Mouse (Mus musculus) cerebellum, adult 18-20 months (tissue): ENCODE measurements around the gene Spag7.

Source experiments
- DNase-seq, 2 experiments: peaks; one replicate each; pipeline ENCODE4 v3.0.0; 2021

The Spag7 gene

DNA sequence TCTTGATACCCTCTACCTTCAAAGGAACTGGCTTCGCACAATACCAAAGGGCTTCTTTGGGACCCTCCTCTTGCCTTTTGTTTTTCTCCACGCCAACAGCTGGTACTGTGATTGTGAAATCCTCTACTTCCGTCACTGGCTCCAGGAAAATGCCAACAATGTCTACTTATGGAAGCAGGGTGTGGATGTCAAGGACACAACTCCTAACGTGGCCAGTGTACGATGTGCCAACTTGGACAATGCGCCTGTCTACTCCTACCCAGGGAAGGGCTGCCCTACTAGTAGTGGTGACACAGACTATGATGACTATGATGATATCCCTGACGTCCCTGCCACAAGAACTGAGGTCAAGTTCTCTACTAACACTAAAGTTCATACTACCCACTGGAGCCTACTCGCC is 29.2 kb downstream of the Spag7 start:
- DNase-seq, result no peak

DNA sequence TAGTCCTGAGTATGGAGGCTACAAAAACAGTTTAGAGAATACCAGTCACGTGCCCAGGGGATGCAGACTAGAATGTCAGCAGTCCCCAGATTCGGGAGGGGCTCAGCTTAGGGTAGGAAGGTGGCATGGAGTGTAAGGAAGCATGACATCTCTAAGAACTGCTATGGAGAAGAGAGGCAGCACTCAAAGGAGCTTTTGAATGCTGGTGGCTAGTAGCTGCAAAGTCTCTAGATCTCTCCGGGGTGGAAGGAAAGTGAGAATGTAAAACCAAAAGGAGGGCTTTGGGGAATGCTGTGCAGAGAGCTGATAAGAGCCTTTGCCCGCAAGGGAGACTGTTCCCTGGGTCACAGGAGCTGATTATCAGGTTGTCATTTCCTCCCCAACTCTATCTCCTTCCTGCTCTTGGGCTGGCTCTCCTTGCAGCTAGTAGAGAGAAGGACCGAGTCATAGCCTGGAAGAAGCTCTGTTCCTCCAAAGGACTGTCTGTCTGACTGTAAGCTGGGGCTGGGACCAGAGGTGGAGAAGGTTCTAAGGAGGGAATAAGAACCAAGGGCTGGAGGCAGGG is 30.4 kb downstream of the Spag7 start, which contains the start of gene Gp1ba:
Gene Gp1ba (plus strand): TSS at position 409 of the 565 bp plus-strand sequence.
- no peak for DNase-seq

DNA sequence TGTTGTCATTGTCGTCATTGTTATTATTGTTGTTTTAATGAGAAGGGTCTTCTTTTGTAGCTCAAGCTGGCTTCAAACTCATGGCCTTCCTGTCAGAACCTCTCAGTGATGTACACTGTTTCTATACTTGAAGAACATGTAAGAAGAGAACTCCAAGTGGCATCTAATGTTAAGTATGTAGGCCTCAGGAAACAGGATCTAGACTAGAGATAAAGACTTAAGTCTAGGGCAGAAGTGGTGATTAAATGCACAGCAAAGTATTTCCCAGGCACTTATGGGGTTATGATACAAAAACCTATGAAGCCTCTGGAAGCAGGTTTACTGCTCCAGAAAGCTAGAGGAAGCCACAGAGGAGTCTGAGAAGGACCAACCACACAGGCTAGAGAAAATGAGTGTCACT is 30.9 kb downstream of the Spag7 start:
- DNase-seq, result no peak

- DNase-seq, result no peak
Observed at GRCm38 (mm10) chr11:70637764-70638163, 31.5 kb downstream of the Spag7 start.

DNA sequence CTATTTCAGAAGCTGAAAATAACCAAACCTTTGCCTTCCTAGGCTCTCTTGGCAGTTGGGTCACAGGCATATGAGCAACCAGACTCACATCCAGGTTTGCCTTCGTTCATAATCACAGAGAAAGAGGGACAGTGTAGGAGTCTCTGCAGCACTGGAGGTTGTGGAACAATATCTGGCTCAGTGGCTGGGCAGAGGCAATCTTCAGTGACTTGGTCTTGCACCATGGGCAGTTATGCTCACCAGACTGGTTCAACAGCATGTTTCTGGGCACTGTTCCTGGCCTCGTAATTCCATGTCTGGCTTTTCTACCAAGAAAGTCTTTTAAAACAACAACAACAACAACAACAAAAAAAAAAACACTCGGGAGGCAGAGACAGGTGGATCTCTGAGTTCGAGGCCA is 33.6 kb downstream of the Spag7 start:
- no peak for DNase-seq

- no peak for DNase-seq
Observed at GRCm38 (mm10) chr11:70630129-70630528, 39.1 kb downstream of the Spag7 start.

DNA sequence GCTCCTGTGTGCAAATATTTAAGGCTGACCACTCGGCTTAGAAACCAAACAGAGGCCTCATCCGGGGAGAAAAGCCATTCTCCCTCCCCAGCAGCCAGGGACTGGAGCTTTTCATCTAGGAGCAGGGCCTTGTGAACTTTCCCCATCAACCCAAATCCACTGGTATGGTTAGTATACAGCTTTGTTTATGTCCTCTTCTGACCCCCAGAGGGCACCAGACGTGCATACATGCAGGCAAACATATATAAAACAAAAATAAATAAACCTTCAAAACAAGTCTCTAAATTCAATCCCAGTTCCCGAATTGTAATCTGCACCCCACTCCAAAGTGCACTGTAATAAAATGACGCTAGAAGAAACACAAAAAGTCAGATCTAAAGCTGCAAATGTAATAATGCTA is 39.7 kb downstream of the Spag7 start:
- DNase-seq, result no peak

GRCm38 (mm10) chr11:70628431-70628830 is 40.8 kb downstream of the Spag7 start:
- DNase-seq, result no peak

GRCm38 (mm10) chr11:70626877-70627276 is 42.3 kb downstream of the Spag7 start:
- no peak for DNase-seq

DNA sequence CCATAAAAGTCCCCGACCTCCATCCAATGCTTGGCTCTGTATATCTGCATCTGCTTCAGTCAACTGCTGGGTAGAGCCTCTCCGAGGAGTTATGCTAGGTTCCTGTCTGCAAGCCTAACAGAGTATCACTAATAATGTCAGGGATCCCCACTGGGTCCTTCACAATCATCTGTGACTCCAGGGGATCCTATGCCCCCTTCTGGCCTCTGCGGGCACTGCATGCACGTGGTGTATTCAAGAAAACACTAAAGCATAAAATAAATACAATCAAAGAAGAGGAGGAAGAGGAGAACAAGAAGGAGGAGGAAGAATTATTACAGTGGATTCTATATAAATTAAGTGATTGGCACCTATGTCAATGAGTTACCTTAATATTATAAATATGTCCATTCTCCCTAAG is 43.7 kb downstream of the Spag7 start:
- DNase-seq, result no peak

DNA sequence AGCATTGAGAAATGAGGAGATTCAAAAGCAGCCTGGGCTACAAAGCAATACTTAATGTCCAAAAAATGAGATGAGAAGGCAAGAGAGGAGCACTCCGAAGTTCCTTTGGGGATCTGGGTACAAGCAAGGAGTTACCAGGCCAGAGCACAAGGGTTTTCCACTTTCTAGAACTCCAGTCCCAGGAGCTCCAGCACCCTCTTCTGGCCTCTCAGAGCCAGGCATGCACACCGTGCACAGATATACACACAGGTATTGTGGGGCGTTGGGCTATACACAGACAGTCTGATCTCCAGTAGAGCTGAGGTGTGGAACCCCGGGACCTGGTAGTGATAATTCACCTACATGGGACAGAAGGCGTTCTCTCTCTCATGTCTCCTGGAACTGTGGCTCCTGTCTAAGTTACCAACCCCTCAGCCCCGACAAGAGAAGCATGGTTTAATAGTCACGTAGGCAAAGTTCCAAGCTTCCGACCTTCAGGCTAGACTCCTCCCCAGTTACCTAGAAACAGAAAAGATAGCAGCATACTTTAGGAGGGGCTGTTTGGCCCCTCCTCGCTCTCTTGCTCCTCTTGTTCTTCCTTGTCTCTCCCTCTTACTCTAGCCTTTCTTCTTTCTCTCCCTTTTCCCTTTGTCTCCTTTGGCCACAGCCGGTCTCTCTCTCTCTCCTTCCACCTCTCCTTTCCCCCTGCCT is 46.0 kb downstream of the Spag7 start:
- no peak for DNase-seq

- DNase-seq, result no peak
Observed at GRCm38 (mm10) chr11:70621972-70622814, 47.0 kb downstream of the Spag7 start.

DNA sequence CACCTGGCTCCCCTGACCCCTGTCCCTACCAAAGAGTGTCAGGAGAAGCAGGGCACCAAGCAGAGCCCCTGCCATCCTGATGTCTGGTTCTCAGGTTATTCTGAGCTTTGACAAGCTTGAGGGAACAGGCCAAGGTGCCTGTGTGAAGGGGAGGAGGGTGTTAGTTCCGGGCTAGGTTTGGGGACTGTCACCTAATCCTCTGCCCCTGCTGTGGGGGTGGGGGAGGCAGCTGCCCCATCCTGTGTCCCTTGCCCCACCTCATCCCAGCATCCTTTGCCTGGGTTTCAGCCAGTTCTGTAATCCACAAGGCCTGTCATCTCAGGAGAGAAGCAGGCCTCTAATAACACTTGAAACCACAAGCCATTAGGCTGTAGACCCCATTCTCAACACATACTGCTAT is 50.1 kb downstream of the Spag7 start, which contains the start of gene Chrne:
Gene Chrne (minus strand): TSS at position 116 of the 400 bp plus-strand sequence.
- no peak for DNase-seq

DNA sequence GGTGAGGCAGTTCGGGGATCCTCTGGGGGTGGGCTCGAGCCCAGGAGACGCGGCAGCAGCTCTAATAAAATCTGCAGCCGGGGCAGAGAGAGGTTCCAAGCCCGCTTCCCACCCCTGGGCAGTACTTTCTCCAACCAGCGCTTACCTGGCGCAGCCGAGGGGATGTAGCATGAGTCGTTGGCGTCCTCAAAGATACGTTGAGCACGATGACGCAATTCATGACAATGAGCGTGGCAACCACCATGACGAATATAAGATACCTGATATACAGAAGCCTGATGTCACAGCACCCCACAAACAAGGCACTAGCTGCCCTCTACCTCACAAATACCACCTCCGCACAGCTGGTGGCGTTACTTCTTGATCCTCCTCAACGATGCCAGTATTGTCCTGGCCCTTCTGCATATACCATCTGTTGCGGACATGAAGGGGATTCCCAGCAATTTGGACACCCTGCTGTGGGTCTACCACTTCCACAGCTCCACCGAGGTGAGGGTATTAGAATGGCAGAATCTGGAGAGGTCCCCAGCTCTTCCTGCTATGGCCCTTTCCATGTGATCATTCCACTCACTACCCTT is 53.6 kb downstream of the Spag7 start, which contains the start of gene 4930544D05Rik:
Gene 4930544D05Rik (plus strand): TSS at position 333 of the 578 bp plus-strand sequence.
- no peak for DNase-seq

- peak; percentile 31 to 39 for DNase-seq
Observed at GRCm38 (mm10) chr11:70615074-70615473, 54.1 kb downstream of the Spag7 start.
